Mouse (Mus musculus) forebrain, postnatal 0 days (tissue): ENCODE results near the gene Psma4. TPM values are rescaled to one million over a fixed set of nuclear protein-coding genes. Genes with fewer than 3 reads are reported as not detected.
"Not testable (repeated sequence)": the region's sequence is repeated elsewhere in the genome, so short reads cannot be mapped to it uniquely, and the experiment has no call there.

Experiments
- ATAC-seq: fragments of 200-750 bp; cut with Nextera tagmentation; 2 replicates; pipeline ENCODE4 v1.8.0; 2017; ENCODE audit warnings: mild to moderate bottlenecking, moderate library complexity
- DNase-seq: peaks from one replicate; pipeline ENCODE4 v3.0.0-alpha.2; 2015
- H3K27ac ChIP-seq: fragments of 300-500 bp; sonication (generic); 2 replicates; pipeline ENCODE4 v1.5.1; 2014; ENCODE audit warnings: low read depth, mild to moderate bottlenecking, antibody characterized with exemption, low read length, moderate library complexity, mixed read lengths
- H3K27me3 ChIP-seq: fragments of 300-500 bp; sonication (generic); 2 replicates; pipeline ENCODE4 v1.6.1; 2014; ENCODE audit warnings: mild to moderate bottlenecking, low read length, mixed read lengths; ENCODE audit not compliant: insufficient read depth
- H3K36me3 ChIP-seq: fragments of 300-500 bp; sonication (generic); 2 replicates; pipeline ENCODE4 v1.6.1; 2014; ENCODE audit warnings: mild to moderate bottlenecking, moderate library complexity; ENCODE audit not compliant: insufficient read depth
- H3K4me1 ChIP-seq: fragments of 300-500 bp; sonication (generic); 2 replicates; pipeline ENCODE4 v1.6.1; 2014; ENCODE audit warnings: antibody characterized with exemption; ENCODE audit not compliant: insufficient read depth
- H3K4me2 ChIP-seq: fragments of 300-500 bp; sonication (generic); 2 replicates; pipeline ENCODE4 v1.6.1; 2014; ENCODE audit warnings: low read depth, mild to moderate bottlenecking, moderate library complexity
- H3K4me3 ChIP-seq: fragments of 300-500 bp; sonication (generic); 2 replicates; pipeline ENCODE4 v1.5.1; 2014; ENCODE audit warnings: low read depth, low read length, mixed read lengths
- H3K9ac ChIP-seq: fragments of 300-500 bp; sonication (generic); 2 replicates; pipeline ENCODE4 v1.6.1; 2014; ENCODE audit warnings: mild to moderate bottlenecking
- H3K9me3 ChIP-seq: fragments of 300-500 bp; sonication (generic); 2 replicates; pipeline ENCODE4 v1.6.1; 2016; ENCODE audit warnings: low read length
- CTCF ChIP-seq: sonication (generic); IDR thresholded peaks from 2 replicates; pipeline ENCODE4 v1.5.1; 2016; ENCODE audit warnings: antibody characterized with exemption, control low read depth, low read depth
- WGBS: fragments of 180-500 bp; shearing (Covaris S2); extraction: QIAGEN DNeasy Blood & Tissue Kit; methylation state at CpG from one replicate; pipeline ENCODE4 v1.1.7; 2014; 5-methylcytosine and 5-hydroxymethylcytosine counted together
- polyA plus RNA-seq: library from polyadenylated mRNA; unstranded; fragments of >200 nt; fragmentation: Nextera tagmentation; extraction: Ambion mirVana; gene quantifications from 2 replicates; pipeline ENCODE4 v1.2.1, GENCODE M21; 2015
- total RNA-seq: library from RNA; depleted of rRNA; stranded (reverse); fragments of >200 nt; gene quantifications from 2 replicates; pipeline ENCODE4 v1.2.3, GENCODE M21; 2014

The Psma4 gene
- total and polyA plus RNA-seq, 2 experiments from 2014 or later = 289 to 505 TPM

GRCm38 (mm10) chr9:54919946-54920345, 30.6 kb upstream of the Psma4 start:
- Histone ChIP-seq H3K4me2 (no peak overlapping the region), H3K4me3 (no peak overlapping the region), H3K27ac (no peak overlapping the region), H3K36me3 (no peaks in the 10 kb centered on the region), H3K9ac (no peak overlapping the region), H3K9me3 (no peaks in the 10 kb centered on the region), H3K27me3 (no peaks in the 10 kb centered on the region), H3K4me1 (no peaks in the 10 kb centered on the region)
- TF ChIP-seq CTCF = no peak
- no peak for ATAC-seq
- DNase-seq = no peak
- 57% methylated on average over 4 of the region's 4 CpGs for WGBS

GRCm38 (mm10) chr9:54930741-54931140, 19.8 kb upstream of the Psma4 start:
- Histone ChIP-seq H3K9ac (no peak overlapping the region), H3K27ac (no peak overlapping the region), H3K36me3 (no peaks in the 10 kb centered on the region), H3K4me2 (no peak overlapping the region), H3K4me3 (no peak overlapping the region), H3K4me1 (no peaks in the 10 kb centered on the region), H3K27me3 (no peaks in the 10 kb centered on the region), H3K9me3 (no peaks in the 10 kb centered on the region)
- ATAC-seq (no peak), DNase-seq (no peak)
- no peak for TF ChIP-seq CTCF
- 86% methylated on average over 1 of the region's 1 CpGs for WGBS

GRCm38 (mm10) chr9:54931765-54932164, 18.8 kb upstream of the Psma4 start:
- Histone ChIP-seq H3K9ac (no peak overlapping the region), H3K27me3 (no peaks in the 10 kb centered on the region), H3K4me2 (no peak overlapping the region), H3K9me3 (no peaks in the 10 kb centered on the region), H3K36me3 (no peaks in the 10 kb centered on the region), H3K4me1 (no peaks in the 10 kb centered on the region), H3K27ac (no peak overlapping the region), H3K4me3 (no peak overlapping the region)
- TF ChIP-seq CTCF = no peak
- 7% methylated on average over 1 of the region's 1 CpGs for WGBS
- ATAC-seq = no peak
- no peak for DNase-seq

GRCm38 (mm10) chr9:54932379-54932778, 18.2 kb upstream of the Psma4 start:
- Histone ChIP-seq H3K27me3 (no peaks in the 10 kb centered on the region), H3K36me3 (no peaks in the 10 kb centered on the region), H3K4me3 (no peak overlapping the region), H3K9ac (no peak overlapping the region), H3K4me1 (no peaks in the 10 kb centered on the region), H3K27ac (no peak overlapping the region), H3K4me2 (no peak overlapping the region), H3K9me3 (no peaks in the 10 kb centered on the region)
- no peak for TF ChIP-seq CTCF
- ATAC-seq (no peak), DNase-seq (no peak)
- WGBS = 77% methylated on average over 2 of the region's 2 CpGs

- ATAC-seq (no peak), DNase-seq (no peak)
- WGBS = 89% methylated on average over 4 of the region's 4 CpGs
- no peaks in the 10 kb centered on the region for H3K36me3 ChIP-seq
- no peak overlapping the region for H3K4me3 ChIP-seq
- no peak overlapping the region for H3K27ac ChIP-seq
- H3K4me2 ChIP-seq = no peak overlapping the region
- H3K4me1 ChIP-seq = no peaks in the 10 kb centered on the region
- H3K9me3 ChIP-seq = no peaks in the 10 kb centered on the region
- H3K9ac ChIP-seq = no peak overlapping the region
- no peak for TF ChIP-seq CTCF
- H3K27me3 ChIP-seq = no peaks in the 10 kb centered on the region
Measured at GRCm38 (mm10) chr9:54942071-54942470, 8.5 kb upstream of the Psma4 start.

GRCm38 (mm10) chr9:54944467-54944866, 6.1 kb upstream of the Psma4 start:
- no peaks in the 10 kb centered on the region for H3K36me3 ChIP-seq
- H3K27me3 ChIP-seq = no peaks in the 10 kb centered on the region
- no peak overlapping the region for H3K27ac ChIP-seq
- no peaks in the 10 kb centered on the region for H3K9me3 ChIP-seq
- H3K9ac ChIP-seq = no peak overlapping the region
- TF ChIP-seq CTCF = no peak
- no peak overlapping the region for H3K4me3 ChIP-seq
- H3K4me2 ChIP-seq = no peak overlapping the region
- no peak for ATAC-seq
- DNase-seq = no peak
- WGBS = 81% methylated on average over 2 of the region's 2 CpGs
- no peaks in the 10 kb centered on the region for H3K4me1 ChIP-seq

GRCm38 (mm10) chr9:54946256-54946655, 4.3 kb upstream of the Psma4 start:
- WGBS = 60% methylated on average over 16 of the region's 16 CpGs
- ATAC-seq = no peak

GRCm38 (mm10) chr9:54949465-54949864, 1.1 kb upstream of the Psma4 start:
- DNase-seq = no peak
- Histone ChIP-seq H3K27ac (no peak overlapping the region), H3K9ac (no peak overlapping the region), H3K9me3 (no peaks in the 10 kb centered on the region), H3K4me2 (no peak overlapping the region), H3K27me3 (no peaks in the 10 kb centered on the region), H3K4me1 (peaks cover 8% of the 10 kb centered on the region), H3K4me3 (no peak overlapping the region), H3K36me3 (peaks cover 21% of the 10 kb centered on the region)
- TF ChIP-seq CTCF = no peak
- ATAC-seq = no peak

More at GRCm38 (mm10) chr9:54946256-54946655, 4.3 kb upstream of the Psma4 start:
- no peak for TF ChIP-seq CTCF
- Histone ChIP-seq H3K36me3 (no peaks in the 10 kb centered on the region), H3K27ac (no peak overlapping the region), H3K4me3 (no peak overlapping the region), H3K9ac (no peak overlapping the region), H3K9me3 (no peaks in the 10 kb centered on the region), H3K4me2 (no peak overlapping the region), H3K27me3 (no peaks in the 10 kb centered on the region), H3K4me1 (peaks cover under 1% of the 10 kb centered on the region; the same call in 1 of the 2 replicates)
- DNase-seq = peak; percentile 27

- not testable (repeated sequence) for H3K4me1 ChIP-seq, H3K27me3 ChIP-seq, DNase-seq, H3K9me3 ChIP-seq
- H3K9ac ChIP-seq = peak overlapping the region; percentile 86
- peaks cover 23% of the 10 kb centered on the region for H3K36me3 ChIP-seq
- peak; percentile 10; the same call in 1 of the 2 replicates for ATAC-seq
- H3K4me2 ChIP-seq = peak overlapping the region; percentile 66
- WGBS = 45% methylated on average over 8 of the region's 8 CpGs
- H3K27ac ChIP-seq = peak overlapping the region; percentile 93
- peak overlapping the region; percentile 88 for H3K4me3 ChIP-seq
Measured at GRCm38 (mm10) chr9:54950162-54950561, 428 bp upstream of the Psma4 start.
